Mouse (Mus musculus) brain, embryonic 14.5 days (tissue): ENCODE data around the gene Kazn.

Source experiments
- CTCF ChIP-seq: fragments of 200-500 bp; IDR thresholded peaks from 2 replicates; pipeline ENCODE4 v1.5.1; 2012; ENCODE audit warnings: inconsistent platforms, mild to moderate bottlenecking, moderate library complexity, borderline replicate concordance; ENCODE audit not compliant: insufficient read depth, insufficient read length; ENCODE audit errors: extremely low read depth
- POLR2A ChIP-seq: fragments of 200-500 bp; IDR thresholded peaks from 2 replicates; pipeline ENCODE4 v1.6.1; 2012; ENCODE audit warnings: mild to moderate bottlenecking, inconsistent platforms, borderline replicate concordance; ENCODE audit not compliant: poor library complexity, insufficient read depth, insufficient read length, severe bottlenecking; ENCODE audit errors: extremely low read depth

- TF ChIP-seq CTCF (no peak), POLR2A (no peak)
Observed at GRCm38 (mm10) chr4:142152733-142153422, 86.3 kb downstream of the Kazn start.
